Mouse (Mus musculus) spleen, postnatal 14 days (tissue): Measurements from ENCODE around the gene Fzr1.

Source experiments
- DNase-seq, 2 experiments: peaks; one replicate each; pipeline ENCODE4 v3.0.0; 2021 to 2022; ENCODE audit warnings: low spot score in 2 of 2

The Fzr1 gene

DNA sequence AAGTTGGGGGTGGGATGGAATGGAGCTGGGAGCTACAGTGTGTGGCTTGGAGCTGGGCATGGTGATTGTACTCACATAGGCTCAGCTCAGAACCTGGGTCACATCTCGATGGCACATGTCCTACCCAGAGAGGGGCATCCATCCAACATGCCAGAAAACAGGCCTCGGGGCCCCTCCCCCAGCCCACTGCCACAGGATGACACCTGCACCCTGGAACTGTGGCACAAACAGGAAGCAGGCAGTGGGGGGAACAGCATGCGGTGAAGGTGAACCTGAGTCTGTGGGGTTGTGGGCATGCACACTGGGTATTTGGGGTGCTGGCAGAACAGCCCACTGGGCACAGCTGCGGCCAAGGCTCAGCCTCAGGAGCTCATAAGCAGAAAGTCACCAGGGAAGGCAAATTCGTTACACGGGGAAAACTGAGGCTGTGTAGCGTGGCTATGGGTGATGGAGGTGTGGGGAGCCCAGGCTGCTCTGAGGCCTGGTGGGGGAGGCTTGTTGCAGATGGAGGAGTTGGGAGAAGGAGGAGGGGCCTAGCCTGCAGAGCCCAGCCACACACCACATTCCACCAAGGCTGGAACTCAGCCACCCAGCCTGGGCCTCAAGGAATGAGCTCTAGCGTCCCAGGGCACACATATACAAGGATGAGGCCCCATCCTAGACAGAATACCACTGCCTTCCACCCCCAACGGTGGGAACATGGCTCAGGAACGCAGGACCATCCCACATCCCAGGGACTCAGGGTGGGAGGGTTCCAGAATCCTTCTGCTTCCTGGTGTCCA lies 48.9 kb downstream of the Fzr1 start:
- peak in 1 of 2 experiments; percentile 36 for DNase-seq

DNA sequence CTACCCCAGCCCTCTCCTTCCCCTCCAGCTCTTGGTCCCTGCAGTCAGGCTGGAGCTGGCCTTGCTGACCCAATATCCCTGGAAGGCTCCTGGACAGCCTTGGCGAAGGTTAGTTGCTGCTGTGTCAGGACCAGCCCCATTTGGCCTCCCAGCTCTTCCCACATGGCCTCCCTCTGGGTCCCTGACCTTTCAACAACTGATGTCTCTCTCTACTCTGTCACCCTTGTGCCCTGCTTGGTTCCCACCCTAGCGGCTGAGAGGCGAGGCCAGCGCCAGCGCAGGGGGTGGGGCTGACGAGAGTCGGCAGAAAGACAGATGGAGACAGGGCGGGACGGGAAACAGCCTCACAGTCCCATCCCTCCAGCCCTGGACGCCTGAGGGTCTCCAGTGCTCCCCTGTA lies 49.9 kb downstream of the Fzr1 start, which contains the start of gene Tbxa2r:
Gene Tbxa2r (plus strand): TSS at position 346 of the 400 bp plus-strand sequence.
- no peak for DNase-seq

DNA sequence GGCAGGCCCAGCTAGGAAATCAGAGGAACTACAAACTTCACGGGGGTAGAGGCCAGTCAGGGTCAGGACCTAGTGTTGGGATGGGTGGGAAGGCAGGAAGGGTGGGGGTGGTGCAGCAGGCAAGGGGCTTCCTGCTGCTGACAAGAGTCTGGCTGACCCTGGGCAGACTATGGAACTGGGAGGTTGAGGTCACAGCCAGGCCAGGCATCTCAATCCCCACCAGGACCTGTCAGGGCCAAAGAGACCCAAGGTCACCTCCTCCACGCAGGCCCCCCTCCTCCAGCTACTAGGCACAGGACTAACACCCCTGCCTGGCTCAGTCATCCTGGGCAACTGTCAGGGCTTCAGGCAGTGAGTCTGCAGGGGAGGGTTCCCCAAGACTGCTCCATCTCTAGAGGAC lies 50.4 kb downstream of the Fzr1 start:
- no peak for DNase-seq

DNA sequence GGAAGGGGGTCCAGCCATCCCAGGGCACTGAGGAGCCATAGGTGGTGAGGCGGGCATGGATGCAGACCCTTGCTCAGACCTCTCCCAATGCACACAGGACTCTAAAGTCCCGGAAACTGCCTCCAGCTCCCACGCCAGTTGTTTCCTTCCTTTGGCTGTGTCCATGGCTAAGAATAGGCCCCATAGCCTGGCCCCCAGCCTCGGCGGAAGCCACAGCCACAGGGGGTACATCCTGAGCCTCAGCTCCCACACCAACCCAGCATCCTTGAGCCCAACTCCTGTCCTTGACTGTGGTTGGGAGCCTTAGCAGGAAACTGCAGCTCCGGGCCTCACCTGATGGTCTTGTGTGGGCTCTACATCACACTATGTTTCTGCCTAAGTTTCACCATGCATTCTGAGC lies 51.5 kb downstream of the Fzr1 start:
- no peak for DNase-seq

DNA sequence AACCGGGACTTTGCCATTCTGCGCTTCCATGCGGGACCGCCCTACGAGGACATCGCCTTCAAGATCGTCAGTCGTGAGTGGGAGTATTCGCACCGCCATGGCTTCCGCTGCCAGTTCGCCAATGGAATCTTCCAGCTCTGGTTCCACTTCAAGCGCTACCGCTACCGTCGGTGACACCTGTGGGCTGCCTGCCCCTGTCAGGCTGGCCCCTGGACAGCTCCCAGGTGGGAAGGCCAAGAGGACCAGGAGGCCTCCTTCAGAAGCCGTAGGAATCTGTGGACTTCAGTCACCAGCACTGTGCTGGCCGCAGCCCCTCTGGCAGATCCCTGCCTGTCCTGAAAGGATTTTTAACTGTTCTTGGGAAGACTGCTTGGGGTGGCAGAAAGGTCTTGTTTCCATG lies 52.5 kb downstream of the Fzr1 start:
- DNase-seq = no peak

DNA sequence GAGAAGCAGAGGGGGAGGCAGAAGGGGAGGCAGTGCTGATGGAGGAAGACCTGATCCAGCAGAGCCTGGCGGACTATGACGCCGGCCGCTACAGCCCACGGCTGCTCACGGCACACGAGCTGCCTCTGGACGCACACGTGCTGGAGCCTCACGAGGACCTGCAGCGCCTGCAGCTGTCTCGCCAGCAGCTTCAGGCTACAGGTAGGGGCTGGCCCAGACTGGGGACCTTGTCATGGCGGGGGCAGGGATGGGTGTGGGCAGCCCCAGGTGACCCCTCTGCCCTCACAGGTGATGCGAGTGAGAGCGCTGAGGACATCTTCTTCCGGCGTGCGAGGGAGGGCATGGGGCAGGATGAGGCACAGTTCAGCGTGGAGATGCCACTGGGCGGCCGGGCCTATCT lies 53.1 kb downstream of the Fzr1 start:
- no peak for DNase-seq

DNA sequence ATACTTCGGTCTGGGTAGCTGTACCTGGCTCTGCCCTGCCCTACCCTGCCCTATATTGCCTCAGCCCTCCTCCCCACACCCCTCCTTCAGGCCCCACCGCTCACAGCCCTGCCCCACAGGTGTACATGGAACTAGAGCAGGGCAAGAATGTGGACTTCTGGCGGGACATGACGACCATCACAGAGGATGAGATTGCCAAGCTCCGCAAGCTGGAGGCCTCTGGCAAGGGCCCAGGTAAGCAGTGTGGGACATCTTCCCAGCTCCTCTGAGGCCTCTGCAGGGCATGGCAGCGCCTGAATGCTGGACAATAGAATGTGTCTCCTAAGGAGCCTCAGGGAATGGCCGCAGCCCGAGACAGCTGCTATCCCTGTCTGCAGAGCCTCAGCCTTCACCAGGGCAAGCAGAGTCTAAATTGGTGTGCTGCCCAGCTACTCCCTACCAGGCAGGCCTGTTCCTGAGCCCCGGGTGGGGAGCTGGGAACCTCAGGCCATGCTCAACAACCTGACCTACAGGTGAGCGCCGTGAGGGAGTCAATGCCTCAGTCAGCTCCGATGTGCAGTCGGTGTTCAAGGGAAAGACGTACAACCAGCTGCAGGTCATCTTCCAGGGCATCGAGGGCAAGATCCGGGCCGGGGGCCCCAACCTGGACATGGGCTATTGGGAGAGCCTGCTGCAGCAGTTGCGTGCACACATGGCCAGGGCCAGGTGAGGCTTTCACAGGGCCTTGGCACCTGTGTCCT lies 54.4 kb downstream of the Fzr1 start:
- no peak for DNase-seq

DNA sequence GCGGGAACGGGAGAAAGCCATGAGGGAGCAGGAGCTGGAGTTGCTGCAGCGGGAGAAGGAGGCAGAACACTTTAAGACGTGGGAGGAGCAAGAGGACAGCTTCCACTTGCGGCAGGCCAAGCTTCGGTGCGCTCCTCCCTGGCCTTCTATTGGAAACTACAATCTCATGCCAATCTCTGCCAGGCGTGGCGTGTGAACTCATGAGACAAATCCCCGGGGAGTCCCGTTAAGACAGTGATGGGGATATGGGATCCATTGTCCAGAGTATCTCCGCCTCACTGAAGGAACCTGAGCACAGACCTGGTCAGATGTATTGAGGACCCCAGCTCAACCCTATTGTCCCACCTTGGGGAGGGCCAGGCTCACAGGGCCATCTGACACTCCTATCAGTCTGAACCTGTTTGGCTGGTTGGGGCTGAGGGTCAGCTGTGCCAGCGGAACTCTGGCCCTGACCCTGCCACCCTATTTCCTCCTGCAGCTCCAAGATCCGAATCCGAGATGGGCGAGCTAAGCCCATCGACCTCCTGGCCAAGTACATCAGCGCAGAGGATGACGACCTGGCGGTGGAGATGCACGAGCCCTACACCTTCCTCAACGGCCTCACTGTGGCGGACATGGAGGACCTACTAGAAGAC lies 55.1 kb downstream of the Fzr1 start:
- DNase-seq = no peak

DNA sequence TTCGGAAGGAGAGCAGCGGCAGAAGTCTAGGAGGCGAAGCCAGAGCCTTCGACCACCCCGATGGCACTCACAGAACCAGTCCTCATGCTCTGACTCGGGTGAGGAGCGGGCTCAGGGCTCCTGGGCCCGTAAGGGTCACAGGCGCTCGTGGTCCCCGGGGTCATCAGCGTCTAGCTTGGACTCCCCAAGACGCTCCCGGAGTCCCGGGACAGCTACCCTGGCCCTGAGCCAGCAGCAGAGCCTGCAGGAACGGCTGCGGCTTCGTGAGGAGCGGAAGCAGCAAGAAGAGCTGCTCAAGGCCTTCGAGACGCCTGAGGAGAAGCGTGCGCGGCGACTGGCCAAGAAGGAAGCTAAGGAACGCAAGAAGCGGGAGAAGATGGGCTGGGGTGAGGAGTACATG lies 55.9 kb downstream of the Fzr1 start:
- DNase-seq = no peak

DNA sequence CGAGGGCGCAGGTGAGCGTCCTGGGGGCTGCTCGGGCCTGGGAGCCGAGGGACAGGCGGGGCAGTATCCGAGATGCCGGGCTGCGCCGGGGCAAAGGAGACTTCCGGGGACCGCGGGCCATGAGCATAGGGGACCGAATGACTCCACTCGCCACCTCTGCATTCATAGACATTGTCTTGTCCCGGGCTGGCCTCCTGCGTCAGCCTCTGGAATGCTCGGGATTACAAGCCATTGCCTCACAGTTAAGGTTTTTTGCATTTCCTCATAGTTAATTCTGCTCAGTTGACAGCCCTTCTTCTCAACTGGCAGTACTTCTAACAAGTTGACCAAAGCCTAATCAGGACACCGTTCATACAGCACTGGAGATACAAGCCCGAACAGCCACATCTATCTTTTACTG lies 56.9 kb downstream of the Fzr1 start:
- no peak for DNase-seq

DNA sequence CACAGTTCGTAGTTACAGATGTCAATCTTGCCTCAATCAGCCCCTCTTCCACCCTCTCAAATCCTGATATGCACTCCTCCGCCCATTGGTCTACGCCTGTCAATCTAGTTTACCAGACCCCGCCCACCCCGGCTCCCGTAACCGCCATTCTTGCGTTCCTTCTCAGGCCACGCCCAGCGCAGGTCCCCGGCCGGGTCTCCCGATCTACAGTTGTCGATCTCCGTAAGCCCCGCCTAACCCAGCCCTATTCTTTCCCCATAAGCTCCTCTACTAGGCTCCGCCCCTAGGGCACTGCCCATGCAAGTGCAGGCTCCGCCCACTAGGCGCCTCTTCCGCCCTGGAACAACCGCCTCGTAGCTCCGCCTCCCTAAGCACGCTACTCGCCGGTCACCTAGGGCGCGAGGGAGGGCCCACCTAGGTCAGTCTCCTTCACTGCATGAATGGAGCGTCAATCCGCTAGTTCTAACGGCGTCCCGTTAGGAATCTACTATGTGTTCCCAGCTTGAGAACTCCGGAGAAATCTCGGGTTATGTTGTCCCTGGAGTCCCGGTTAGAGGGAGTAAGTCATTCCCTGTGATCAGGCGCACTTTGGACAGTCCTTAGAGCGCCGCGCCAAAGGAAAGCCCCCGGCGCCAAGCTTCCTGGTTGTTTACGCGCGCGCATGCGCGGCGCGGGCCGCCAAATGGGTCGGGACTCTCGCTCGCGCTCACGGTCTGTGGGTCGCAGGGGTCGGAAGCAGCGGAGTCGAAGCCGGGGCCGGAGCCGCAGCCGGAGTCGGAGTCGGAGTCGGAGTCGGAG lies 57.6 kb downstream of the Fzr1 start, which contains the start of gene Cactin:
Gene Cactin (plus strand): TSS at position 554 of the 798 bp plus-strand sequence.
- peak; percentile 96 to 97 for DNase-seq

DNA sequence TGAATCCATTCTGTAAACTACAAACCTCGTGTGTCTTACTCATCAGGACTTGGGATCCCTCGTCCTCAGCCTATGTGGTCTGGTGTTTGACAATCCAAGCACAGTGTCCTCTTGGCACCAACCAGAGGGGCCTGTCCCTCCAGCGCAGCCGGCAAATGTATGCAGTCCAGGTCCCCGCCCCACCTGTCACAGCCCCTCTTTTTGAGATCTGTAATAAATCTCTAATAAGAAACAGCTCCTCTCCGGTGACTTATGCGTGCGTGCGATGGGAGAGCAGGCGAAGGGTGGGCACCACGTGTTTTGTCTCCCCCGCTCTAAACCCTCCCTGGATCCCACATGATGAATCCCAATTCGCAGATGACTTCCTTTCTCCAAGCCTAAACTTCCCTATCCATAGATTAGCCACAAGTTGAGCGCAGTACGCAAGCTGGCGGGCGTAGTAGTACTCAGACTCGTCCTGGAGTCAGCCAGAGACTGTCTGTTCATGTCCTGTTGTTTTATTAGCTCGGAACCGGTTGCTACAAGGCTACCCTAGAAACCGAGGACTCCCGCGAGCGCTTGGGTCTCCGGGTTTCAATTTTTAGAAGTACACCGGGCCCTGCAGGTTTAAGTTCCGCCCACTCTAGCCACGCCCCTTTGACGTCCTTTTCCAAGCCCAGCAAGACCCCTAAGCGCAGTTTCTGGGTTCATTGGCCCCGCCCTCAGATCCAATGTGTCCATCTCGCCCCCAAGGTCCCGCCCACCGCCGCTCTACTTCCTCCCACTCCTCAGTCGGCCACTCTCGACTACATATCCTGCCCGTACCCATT lies 58.4 kb downstream of the Fzr1 start:
- peak; percentile 82 to 86 for DNase-seq

DNA sequence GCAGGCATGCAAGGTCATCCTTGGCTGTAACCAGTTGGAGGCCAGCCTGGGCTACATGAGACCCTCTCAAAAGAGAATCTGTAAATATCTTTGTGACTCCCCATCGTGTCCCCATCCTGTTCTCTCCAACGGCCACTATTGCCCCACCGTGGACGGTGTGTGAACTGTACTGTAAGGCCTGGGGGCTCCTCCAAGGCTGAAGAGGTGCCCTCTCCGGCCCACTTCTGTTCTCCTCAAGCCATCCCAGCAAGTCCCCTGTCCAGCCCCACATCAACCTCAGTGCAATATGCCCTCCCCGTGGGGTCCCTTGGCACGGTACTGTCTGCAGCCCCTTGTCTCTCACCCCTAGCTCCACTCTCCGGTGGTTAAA lies 59.0 kb downstream of the Fzr1 start:
- no peak for DNase-seq

DNA sequence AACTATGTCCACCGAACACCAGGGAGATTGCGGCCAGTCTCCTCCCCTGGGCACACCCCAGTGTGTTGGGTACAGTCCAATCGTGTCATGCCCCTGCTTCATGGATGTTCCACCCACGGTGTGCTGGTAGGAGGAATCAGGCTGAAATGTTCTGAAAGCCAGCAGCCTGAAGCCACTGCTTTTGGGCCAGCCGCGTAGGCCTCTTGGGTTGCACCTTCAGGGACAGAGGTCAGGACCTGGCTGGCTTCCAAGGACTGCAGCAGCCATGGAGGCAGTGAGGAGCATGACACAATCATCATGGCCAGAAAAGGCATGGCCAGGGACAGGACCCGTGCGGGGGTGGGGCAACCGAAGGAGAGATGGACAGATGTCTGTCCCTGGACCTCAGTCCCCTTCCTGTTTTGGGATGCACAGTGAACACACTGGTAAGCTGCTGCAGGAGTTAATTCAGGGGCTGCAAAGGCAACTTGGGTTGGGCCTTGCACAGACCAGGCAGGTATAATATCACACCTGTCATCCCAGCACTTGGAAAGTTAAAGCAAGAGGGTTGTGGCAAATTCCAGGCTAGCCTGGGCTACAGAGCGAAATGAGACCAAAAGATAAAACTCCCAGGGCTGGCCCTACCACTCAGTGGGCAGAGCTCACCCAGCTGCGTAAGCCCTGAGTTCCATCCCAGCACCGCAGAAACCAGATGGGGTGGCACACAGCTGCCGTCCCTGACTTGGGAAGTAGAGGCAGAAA lies 59.6 kb downstream of the Fzr1 start:
- DNase-seq = no peak

DNA sequence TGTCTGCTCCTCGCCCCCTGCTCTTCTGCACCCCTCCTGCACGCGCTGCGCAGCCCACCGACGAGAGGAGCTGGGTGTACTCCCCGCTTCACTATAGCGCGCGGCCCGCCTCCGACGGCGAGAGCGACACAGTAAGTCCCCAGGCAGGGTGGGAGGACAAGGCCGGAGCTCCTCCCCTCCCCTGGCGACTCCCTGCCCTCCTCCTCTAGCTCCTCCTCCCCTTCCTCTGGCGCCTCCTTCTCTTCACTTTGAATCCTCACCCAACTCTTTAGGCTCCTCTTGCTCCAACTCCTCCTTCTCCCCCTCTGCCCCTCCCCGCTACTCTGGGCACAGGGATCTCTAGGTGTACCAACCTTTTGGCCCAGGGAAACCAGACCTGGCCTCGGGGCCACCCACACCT lies 61.0 kb downstream of the Fzr1 start:
- no peak for DNase-seq

DNA sequence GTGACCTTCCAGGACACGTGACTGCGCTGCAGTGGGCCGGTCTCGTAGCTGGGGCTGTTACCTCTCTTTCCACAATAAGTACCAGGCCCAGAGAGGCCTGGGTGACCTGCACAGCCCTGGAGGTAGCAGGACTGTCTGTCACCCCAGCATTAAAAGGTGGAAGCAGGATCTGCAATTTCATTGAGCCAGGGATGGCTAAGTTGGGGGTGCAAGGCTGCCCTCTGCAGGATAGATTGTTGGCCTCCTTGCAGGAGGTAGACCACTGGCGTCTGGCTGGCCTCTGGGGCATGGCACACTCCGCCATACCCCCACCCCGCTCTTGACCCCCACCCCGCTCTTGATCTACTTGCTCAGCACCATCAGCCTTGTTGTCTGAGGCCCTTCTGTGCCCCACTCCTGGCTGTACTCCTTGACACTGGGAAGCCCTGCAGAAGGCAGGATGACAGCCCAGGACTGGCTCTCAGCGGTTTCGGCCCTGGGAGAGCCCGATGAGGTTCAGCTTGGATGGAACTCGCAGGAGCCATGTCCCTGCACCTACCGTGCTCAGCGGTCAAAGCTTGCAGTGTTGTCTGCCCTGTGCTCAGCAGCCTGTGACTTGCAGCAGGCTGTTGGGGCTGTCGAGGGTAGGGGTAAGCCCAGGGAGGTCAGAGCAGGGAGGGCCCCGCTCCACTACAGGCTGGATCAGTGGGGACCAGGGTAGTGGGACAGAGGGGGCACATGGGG lies 61.8 kb downstream of the Fzr1 start:
- no peak for DNase-seq
